Mouse (Mus musculus): ENCODE data around the gene Hbb-bh2. TPM values are rescaled to one million over a fixed set of nuclear protein-coding genes. Genes with fewer than 3 reads are reported as not detected.
A peak's percentile ranks its signal among the peaks of the same experiment; 100 is the strongest.
"Not testable (repeated sequence)": the region's sequence is repeated elsewhere in the genome, so short reads cannot be mapped to it uniquely, and the experiment has no call there.

Gene Hbb-bh2
- total RNA-seq (2022): not detected

DNA sequence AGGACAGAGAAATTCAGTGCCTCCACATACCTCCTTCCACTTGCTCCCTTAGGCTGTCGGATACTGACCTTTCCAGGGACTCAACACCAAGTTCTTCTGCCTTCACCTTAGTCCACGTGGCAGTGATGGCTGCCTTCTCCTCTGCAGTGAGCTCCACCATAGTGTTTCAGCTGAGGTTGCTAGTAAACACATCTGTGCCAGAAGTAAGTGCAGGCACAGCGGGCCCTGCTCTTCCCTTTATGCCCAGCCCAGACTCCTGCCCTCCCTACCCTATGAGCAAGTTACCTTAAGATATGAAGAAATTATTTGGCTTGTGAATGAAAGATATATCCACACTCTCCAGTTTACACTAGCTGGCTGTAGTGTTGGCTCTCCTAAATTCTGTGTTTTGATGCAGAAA, at the start of gene Hbb-bh2:
TSS of gene Hbb-bh2 (minus strand) at position 253 of the 400 bp plus-strand sequence.
- no peak for DNase-seq (ENCODE audit: low spot score)

GRCm38 (mm10) chr7:103886152-103886551, 45.8 kb upstream of the Hbb-bh2 start, which contains the start of gene Olfr66:
Gene Olfr66, minus strand, starts transcription at chr7:103886252.
- DNase-seq (ENCODE audit: low spot score): no peak

DNA sequence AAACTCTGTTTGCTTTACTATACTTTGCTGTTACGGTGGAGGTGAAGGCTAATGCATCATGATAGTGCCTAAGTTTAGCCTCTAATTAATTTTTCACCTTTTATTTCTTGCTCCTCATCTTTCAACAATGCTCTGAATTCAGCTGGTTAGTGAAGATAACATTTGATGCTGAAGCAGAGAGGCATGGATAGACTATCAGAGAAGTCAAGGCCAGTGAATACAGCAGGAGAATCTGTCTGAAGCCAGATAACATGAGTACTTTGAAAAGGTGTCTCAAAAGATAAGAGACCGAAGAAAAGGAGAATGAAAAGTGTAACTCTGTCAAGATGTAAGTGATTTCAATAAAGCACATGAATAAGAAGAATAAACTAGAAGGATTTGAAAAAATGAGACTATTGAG, 36.8 kb upstream of the Hbb-bh2 start:
- DNase-seq (ENCODE audit: low spot score): no peak

- DNase-seq (ENCODE audit: low spot score): no peak
These were observed 34.1 kb upstream of the Hbb-bh2 start for GRCm38 (mm10) chr7:103874451-103874850.

DNA sequence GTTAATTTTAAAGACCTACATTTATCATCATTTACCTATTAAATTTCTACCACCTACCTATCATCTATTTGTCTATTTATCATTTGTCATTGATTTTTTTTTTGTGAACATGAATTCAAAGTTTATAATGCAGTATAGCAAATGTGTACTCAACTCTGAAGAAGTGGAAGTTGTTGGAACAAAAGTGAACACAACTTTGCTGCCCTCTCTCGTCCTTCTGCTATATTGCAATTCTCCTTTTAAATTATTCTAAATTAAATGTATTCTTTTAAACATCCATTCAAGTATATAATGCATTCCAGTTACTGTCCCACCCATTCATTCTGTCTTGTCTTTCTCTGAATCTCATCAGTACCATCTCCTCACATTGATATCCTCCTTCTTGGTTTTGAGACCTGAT, 32.7 kb upstream of the Hbb-bh2 start:
- no peak for DNase-seq (ENCODE audit: low spot score)

- DNase-seq (ENCODE audit: low spot score): no peak
These were observed 30.3 kb upstream of the Hbb-bh2 start for GRCm38 (mm10) chr7:103870667-103871066.

DNA sequence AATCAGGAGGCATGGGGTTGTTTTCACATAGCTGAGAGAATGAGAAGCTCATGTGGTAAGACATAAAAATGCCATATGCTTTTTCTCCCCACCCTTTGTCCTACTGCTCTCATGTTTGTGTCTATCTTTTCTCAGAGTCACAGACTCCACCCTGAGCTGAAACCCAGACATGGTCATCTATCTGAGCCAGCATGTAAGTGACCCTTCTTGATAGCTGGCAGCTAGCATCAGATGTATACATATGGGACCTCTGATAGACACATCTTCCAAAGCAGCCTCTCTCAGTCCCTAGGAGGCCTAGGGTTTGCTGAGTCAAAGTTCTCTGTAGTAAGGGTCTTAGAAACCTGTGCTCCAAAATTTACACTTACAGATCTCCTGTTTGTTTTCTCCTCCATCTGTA, 25.4 kb upstream of the Hbb-bh2 start:
- DNase-seq (ENCODE audit: low spot score): no peak

GRCm38 (mm10) chr7:103861531-103861930, 21.2 kb upstream of the Hbb-bh2 start:
- DNase-seq (ENCODE audit: low spot score): no peak

DNA sequence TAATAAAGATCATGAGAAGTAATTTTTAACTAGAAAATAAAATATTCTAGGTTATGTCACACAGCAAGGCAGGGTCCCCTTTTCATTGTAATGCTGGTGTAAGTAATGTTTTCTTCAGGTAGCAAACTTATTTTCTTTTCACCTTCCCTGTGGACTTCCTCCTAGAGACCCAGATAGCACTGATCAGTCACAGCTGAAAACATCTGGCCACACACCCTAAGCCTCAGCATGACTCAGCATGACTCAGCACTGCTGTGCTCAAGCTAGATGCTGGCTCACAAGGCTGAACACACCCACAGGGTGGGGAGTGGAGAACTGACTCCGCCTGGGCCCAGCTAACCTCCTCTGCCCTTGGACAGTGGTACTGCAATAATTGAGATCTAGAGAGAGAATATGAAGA, 20.5 kb upstream of the Hbb-bh2 start:
- peak; percentile 19 for DNase-seq (ENCODE audit: low spot score)

GRCm38 (mm10) chr7:103859076-103859475, 18.8 kb upstream of the Hbb-bh2 start:
- no peak for DNase-seq (ENCODE audit: low spot score)

- no peak for DNase-seq (ENCODE audit: low spot score)
These were observed 14.3 kb upstream of the Hbb-bh2 start for GRCm38 (mm10) chr7:103854669-103855068.

- no peak for DNase-seq (ENCODE audit: low spot score)
These were observed 12.8 kb upstream of the Hbb-bh2 start, which contains the start of gene Hbb-y for GRCm38 (mm10) chr7:103853090-103853489. Gene Hbb-y, minus strand, starts transcription at chr7:103853216.

DNA sequence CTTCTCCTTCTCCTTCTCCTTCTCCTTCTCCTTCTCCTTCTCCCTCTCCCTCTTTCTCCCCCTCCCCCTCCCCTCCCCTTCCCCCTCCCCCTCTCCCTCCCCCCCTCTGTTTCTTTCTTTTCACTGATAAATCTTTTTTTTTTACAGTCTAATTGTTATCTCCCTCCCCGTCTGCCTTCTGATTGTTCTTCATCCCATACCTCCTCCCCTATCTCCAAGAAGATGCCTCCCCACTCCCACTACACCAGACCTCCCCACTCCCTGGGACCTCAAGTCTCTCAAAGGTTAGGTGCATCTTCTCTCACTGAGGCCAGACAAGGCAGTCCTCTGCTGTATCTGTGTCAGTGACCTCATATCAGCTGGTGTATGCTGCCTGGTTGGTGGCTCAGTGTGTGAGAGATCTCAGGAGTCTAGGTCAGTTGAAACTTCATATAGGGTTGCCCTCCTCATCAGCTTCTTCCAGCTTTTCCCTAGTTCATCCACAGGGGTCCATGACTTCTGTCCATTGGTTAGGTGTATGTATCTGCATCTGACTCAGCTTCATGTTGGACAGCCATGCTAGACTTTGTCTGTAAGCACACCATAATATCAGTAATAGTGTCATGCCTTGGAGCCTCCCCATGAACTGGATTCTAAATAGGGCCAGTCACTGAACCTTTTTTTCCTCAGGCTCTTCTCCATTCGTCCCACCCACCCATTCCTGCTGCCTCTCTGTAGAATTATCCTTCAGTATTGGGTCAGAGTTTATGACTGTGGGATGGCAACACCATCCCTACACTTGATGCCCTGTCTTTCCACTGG, 4.4 kb upstream of the Hbb-bh2 start:
- no peak for DNase-seq (ENCODE audit: low spot score)

DNA sequence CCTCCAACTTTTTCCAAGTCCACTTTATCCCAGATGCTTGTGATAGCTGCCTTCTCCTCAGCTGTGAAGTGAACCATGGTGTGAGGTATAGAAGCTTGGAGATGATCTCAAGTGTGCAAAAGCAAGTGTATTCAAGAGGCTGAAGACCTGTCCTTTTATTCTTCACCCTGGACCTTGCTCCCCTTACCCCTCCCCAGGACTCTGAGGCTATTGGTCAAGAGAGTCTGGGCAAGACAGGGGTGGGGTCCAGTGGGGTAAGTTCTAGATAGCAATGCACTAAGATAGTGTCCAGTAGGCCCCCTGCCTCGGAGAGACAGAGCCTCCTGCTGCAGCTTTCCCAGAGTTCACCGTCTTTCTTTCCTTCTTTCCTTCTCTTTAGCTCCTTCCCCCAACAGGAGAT, 2.7 kb upstream of the Hbb-bh2 start, which contains the start of gene Hbb-bh1:
TSS of gene Hbb-bh1 (minus strand) at position 131 of the 400 bp plus-strand sequence.
- DNase-seq (ENCODE audit: low spot score): no peak

- no peak for DNase-seq (ENCODE audit: low spot score)
These were observed 12.5 kb downstream of the Hbb-bh2 start, which contains the start of gene Hbb-bs for GRCm38 (mm10) chr7:103827808-103828207. Gene Hbb-bs, minus strand, starts transcription at chr7:103828096.

DNA sequence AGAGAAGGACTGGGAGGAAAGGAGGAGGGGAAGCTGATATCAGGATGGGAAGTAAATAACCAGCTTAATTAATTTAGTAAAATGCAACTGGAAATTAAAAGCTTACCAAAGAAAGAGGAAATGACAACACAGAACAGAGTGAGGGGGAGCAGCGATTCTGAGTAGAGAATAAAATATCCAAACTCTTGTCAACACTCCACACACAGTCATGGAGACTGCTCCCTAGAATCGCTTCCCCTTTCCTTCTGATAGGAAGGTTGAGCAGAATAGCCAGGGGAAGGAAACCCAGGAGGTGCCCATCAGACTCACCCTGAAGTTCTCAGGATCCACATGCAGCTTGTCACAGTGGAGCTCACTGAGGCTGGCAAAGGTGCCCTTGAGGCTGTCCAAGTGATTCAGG, 13.2 kb downstream of the Hbb-bh2 start:
- not testable (repeated sequence) for DNase-seq (ENCODE audit: low spot score)

DNA sequence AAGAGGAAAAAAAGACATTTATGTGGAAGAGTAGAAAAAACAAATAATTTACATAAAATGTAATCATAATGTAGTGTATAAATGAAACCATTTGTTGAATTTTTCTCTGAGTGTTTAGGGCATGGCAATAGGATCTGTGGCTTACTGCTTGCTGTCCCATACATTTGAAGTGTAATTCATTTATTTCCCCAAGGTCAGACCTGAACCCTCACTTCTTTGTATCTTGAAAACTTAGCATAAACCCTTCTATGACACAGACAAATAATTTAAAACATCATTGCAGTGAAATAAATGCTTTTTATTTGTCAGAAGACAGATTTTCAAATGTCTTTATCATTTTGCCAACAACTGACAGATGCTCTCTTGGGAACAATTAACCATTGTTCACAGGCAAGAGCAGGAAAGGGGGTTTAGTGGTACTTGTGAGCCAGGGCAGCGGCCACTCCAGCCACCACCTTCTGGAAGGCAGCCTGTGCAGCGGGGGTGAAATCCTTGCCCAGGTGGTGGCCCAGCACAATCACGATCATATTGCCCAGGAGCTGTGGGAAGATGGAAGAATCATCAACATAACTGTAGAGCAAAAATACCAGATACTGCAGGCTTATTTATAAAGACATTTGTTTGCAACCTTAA, 13.9 kb downstream of the Hbb-bh2 start:
- DNase-seq (ENCODE audit: low spot score): no peak

- DNase-seq (ENCODE audit: low spot score): no peak
These were observed 14.6 kb downstream of the Hbb-bh2 start for GRCm38 (mm10) chr7:103825536-103826254.

- no peak for DNase-seq (ENCODE audit: low spot score)
These were observed 15.7 kb downstream of the Hbb-bh2 start for GRCm38 (mm10) chr7:103824597-103824996.

DNA sequence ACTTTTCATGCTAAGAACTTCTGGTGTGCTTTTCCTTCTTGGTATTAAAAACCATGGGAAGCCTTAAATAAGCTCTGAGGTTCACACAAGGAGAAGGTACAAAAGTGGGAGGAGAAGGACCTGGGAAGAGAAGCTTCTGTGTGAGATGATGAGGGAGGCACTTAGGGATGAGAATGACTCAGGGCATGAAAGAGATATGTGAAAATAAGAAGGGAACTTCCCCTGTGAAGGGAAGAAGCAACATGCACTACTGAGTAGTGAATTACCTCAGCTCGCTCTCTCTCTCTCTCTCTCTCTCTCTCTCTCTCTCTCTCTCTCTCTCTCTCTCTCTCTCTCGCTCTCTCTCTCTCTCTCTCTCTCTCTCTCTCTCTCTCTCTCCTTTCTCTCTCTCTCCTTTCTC, 25.2 kb downstream of the Hbb-bh2 start:
- not testable (repeated sequence) for DNase-seq (ENCODE audit: low spot score)

- no peak for DNase-seq (ENCODE audit: low spot score)
These were observed 26.6 kb downstream of the Hbb-bh2 start, which contains the start of gene Hbb-bt for GRCm38 (mm10) chr7:103813766-103814165. Gene Hbb-bt, minus strand, starts transcription at chr7:103813996.

DNA sequence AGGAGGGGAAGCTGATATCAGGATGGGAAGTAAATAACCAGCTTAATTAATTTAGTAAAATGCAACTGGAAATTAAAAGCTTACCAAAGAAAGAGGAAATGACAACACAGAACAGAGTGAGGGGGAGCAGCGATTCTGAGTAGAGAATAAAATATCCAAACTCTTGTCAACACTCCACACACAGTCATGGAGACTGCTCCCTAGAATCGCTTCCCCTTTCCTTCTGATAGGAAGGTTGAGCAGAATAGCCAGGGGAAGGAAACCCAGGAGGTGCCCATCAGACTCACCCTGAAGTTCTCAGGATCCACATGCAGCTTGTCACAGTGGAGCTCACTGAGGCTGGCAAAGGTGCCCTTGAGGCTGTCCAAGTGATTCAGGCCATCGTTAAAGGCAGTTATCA, 27.2 kb downstream of the Hbb-bh2 start:
- DNase-seq (ENCODE audit: low spot score): not testable (repeated sequence)
